Mouse (Mus musculus): Measurements from ENCODE around the gene Ak2.

Gene Ak2

GRCm38 (mm10) chr4:129016329-129016728 lies 24.6 kb downstream of the Ak2 start:
- no peak for DNase-seq

DNA sequence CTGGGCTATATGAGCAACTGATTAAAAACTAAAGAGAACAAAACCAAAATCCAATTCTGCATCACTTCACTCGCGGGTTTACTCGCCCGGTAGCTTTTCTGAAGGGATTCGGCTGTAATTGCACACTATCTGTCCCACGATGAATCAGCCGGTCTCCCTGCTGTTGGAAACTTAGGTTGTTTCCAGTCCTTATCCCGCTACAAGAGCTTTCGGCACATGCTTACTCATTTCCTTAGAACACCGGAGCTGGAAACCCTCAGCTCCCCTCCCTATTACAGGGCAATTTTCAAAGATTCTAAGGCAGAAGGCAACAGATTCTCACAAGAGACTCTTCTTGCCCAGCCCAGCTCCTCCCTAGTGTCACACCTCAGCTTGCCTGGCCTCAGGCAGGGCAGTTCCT lies 25.4 kb downstream of the Ak2 start:
- DNase-seq: no peak

DNA sequence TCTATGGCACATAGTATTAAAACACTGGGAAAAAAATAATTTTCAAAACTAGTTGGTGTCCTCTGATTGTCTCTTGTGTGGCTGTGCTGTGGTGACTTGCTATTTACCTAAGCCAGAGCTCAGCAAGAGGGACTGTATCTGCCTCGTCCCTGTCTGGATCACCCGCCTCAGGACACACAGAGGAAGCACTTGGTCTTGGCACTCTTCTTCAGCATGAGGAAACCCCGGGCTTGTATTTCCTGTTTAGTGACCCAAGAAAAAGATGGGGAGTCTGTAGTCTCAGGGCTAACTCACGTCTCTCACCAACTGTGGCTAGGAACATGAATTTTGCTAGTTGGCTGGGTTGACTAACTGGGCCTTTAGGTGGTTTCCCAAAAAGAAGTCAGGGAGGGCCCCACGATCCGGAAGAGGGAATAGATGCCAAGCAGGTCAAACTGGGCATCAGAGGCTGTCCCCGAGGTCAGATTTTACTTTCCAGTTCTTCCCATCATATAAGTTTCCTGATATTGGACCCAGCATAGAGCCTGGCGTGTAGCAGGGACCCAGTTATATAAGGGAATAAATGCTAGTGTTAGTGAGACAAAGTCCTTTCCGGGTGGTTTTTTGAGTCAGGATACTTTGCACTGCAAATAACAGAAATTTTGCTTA lies 27.2 kb downstream of the Ak2 start:
- DNase-seq: no peak

DNA sequence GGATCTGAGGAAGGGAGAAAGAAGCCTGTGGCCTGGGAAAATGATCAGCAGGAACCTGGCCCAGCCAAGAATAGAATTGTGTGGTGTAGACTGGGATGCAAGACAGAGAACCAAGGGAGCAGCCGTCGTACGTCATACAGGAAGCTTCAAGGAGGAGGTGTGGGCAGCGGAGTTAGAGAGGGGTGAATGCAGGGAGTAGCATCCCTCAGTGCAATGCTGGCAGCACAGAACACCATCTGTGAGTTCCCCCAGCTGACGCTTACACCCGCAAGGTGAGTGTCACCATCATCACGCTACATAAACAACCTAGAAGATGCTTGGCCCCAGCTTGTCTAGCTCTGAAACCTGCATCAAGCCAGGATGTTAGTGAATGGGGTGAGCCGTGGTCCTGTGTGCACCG lies 28.0 kb downstream of the Ak2 start:
- no peak for DNase-seq

DNA sequence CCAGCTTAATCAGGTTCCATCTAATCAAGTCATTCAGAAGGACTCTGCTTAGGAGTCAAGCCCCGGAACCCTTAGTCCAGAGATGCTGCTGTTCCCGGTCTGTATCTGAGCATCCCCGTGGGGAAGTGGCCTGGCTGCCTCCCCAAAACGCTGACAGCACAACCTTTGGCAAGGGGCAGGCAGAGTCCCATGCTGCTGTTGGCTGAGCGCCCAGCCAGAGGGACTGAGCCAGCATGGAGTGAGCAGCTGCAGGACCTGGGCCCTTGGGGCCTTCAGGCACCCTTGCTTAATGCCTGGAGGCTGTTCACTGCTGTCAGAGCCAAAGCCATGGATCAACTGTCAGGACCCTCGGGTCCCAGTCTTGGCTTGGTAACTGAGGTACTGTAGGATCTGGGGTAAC lies 28.7 kb downstream of the Ak2 start:
- no peak for DNase-seq

DNA sequence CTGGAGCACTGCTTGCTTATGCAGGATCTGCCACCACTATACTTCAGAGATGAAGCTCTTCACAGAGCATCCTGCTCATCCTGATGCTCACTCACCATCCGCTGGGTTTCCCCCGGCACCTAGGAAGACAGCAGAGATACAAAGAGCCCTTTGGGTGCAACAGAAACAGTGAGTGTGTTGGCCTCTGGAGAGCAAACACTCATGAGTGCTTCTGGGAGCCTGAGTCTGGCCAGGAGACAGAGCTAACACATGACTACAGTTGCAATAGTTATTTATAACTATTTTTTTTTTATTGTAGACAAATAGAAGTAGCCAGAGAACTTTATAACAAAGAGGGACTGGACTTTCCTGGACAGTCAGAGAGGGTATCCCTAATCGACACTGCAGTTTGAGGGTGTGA lies 29.7 kb downstream of the Ak2 start:
- DNase-seq: no peak

- no peak for DNase-seq
These were observed 30.1 kb downstream of the Ak2 start for GRCm38 (mm10) chr4:129021886-129022285.

GRCm38 (mm10) chr4:129023884-129024283 lies 32.1 kb downstream of the Ak2 start:
- no peak for DNase-seq

GRCm38 (mm10) chr4:129024775-129025174 lies 33.0 kb downstream of the Ak2 start:
- no peak for DNase-seq

GRCm38 (mm10) chr4:129025707-129026106 lies 33.9 kb downstream of the Ak2 start:
- DNase-seq: no peak

- DNase-seq: no peak
These were observed 39.0 kb downstream of the Ak2 start for GRCm38 (mm10) chr4:129030746-129031145.

DNA sequence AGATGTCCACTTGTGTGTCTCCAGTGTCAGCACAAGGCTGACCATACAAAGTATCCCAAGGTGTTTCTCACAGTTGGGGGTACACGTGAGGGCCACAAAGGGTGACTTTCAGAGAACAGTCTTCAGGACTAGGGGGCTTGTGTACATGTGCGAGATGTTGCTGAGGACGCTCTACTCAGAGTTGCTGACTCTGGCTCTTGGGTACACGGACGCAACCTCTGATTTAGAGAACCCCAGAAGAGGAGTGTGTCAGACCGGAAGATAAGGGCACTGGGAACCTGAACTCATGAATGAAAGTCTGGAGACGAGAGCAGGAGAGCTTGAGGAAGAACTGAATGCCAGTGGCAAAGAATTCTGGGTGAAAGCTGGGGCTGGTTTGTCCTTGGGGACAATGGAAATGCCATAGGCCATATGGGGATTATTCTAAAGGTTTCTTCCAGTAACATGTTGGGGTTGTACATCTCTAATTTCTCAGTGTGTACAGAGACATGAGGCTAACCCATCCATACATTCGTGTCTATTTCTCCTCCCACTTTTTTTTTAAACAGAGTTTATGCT lies 39.7 kb downstream of the Ak2 start:
- no peak for DNase-seq

DNA sequence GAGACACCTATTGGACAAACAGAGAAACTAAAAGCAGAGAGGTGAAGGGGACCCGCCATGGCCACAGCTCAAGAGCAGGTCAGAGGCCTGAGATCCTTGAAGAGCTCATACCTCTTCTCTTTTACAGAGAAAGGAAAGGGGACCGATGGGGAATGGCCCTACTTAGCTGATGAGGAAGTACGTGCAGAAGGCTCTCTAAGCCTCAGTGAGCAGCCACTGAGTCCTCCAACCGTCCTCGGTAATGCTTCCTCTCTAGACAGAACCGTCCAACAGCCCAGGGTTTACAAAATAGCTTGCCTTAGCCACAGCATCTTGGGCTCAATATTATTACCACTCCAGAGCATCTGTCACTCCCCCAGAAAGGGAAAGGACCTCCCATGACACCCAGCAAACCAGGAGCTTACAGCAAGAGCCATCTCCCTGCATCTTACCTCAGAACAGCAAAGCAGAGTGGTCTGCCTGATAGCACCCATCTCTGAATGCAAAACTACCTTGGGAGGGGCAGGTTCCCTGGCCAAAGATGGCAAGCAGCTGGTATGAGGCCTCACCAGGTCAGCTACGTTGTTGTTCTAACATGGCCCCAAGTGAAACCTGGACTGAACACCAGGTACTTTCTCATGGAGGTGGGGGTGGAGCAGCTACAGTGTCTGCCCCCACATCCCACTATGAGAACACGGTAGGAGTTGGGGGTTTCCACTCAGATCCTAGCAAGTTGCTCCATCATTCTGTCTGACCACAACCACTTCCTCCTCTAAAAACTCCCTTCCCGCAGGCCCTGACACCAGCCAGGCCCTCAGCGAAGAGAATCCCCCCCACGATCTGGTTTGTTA lies 40.6 kb downstream of the Ak2 start:
- peak; percentile 13 to 24 for DNase-seq

- peak; percentile 64 to 70 for DNase-seq
These were observed 41.5 kb downstream of the Ak2 start for GRCm38 (mm10) chr4:129032963-129033951.

DNA sequence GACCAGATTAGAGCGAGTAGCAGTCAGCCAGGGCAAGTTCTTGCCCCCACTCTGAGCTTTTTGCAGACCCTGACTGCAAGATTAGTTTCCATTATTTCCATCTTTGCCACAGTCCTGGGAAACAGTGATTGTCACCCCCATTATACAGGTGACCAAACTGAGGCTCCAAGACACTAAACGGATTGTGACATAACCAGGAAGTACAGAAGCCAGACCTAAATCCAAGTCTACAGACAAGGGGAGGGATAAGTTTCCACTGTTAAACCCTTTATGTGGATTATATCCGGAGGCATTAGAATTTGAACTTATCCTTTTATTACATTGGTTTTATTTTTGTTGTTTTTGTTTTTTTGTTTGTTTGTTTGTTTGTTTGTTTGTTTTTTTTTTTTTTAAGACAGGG lies 42.5 kb downstream of the Ak2 start:
- DNase-seq: no peak

DNA sequence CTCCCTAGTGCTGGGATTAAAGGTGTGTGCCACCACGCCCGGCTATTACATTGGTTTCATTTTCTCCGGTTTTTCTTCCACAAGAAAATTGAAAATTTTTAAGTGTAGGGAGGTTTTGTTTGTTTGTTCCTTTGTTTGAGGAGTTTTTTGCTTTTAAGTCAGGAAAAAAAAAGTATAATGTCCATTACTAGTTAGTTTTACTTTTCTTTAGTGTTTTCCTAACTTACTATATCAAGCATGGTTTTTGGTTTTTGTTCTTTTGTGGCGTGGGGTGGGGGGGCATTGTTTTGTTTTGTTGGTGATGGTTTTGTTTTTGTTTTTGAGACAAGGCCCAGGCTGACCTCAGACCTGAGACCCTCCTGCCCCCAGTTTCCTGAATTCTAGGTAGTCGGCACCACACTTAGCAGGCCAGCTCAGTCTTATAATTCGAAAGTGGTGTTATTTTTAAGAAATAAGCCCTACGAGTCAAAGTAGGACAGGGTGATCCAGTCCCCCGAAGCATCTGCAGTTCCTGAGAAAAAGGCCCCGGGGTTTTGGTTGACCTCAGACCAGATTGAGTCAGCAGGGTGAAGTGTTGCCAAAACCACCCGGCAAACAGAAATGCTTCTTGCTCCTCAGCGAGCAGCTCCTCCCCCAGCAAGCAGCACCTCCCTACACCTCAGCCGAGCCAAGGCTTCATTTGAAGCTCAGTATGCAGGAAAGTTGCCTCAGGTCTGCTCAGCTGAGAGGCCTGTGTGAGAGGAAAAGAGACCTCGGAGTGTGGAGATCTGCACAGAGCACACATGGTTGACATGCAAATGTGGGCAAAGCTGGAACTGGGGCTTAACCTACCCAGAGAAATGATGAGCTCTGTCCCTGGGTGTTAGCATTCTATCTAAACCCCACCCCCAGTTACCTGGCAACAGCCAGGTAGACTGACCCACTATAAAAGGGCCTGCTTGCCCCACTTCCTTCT lies 43.2 kb downstream of the Ak2 start:
- peak; percentile 44 to 54 for DNase-seq

- DNase-seq: no peak
These were observed 44.2 kb downstream of the Ak2 start for GRCm38 (mm10) chr4:129035851-129036445.

- no peak for DNase-seq
These were observed 56.1 kb downstream of the Ak2 start for GRCm38 (mm10) chr4:129047721-129048421.

DNA sequence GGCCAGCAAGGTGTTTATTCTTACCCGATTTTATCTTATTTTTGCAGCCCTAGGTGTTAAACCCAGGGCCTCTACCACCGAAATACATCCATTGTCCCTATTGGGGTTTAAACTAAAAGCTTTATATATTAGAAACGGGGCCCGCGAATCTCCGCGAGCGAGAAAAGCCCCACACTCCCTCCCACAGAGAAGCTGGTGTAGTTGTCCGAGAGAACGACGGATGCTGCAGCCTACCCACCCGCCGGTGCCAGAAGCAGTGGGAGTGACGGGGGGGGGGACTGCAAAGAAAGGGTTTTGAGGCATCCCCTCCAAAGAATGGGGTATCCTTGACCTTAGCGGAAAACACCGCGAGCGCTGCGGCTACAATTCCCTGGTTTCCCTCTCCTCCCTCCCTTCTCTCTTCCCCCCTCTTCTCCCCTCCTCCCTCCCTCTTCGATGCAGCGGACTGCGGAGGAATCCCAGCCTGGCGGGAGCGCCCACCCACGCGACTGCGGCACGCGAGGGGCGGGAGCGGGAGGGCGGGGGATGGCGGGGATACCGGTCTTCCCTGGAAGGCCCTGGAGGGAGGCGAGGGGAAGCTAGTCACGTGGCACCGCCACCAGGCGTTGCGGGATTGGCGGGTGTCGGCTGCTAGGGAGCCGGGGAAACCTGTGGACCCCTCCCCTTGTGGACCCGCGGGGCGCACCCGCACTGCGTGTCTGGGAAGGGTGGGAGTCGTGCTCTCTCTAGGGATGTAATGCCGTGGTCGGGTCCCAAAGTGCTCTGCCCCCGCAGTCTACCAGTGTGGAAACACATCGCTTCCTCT lies 56.9 kb downstream of the Ak2 start:
- peak in 1 of 2 experiments; percentile 34 for DNase-seq
